Mouse (Mus musculus) E14TG2a.4 (cell line): ENCODE results near the gene Olfr307.
"Not testable (repeated sequence)": the region's sequence is repeated elsewhere in the genome, so short reads cannot be mapped to it uniquely, and the experiment has no call there.

ENCODE experiments used
- H3K27me3 ChIP-seq: 2 replicates; pipeline ENCODE4 v1.6.1; 2014; ENCODE audit warnings: low read length, control low read depth; ENCODE audit not compliant: insufficient read depth
- H3K36me3 ChIP-seq: 2 replicates; pipeline ENCODE4 v1.6.1; 2014; ENCODE audit warnings: low read length, control low read depth; ENCODE audit not compliant: insufficient read depth
- H3K4me1 ChIP-seq: replicated peaks from 2 replicates; pipeline ENCODE4 v1.6.1; 2014; ENCODE audit warnings: low read depth, low read length, control low read depth
- H3K4me3 ChIP-seq: replicated peaks from 2 replicates; pipeline ENCODE4 v1.5.1; 2014; ENCODE audit warnings: mild to moderate bottlenecking, low read length
- H3K9me3 ChIP-seq: 2 replicates; pipeline ENCODE4 v1.6.1; 2014; ENCODE audit warnings: low read length, control low read depth
- CTCF ChIP-seq: conservative IDR thresholded peaks from 2 replicates; pipeline ENCODE4 v1.5.1; 2014; ENCODE audit warnings: low read length
- NANOG ChIP-seq: IDR thresholded peaks from 2 replicates; pipeline ENCODE4 v1.6.1; 2014; ENCODE audit warnings: borderline replicate concordance, low read length, mixed read lengths
- POU5F1 ChIP-seq: IDR thresholded peaks from 2 replicates; pipeline ENCODE4 v1.6.1; 2014; ENCODE audit warnings: low read length, borderline replicate concordance

Olfr307 gene

GRCm38 (mm10) chr7:86337486-86337885 lies at the start of gene Olfr307:
Olfr307 (minus strand) TSS chr7:86337586.
- Histone ChIP-seq H3K4me1 (peaks cover 12% of the 10 kb centered on the region), H3K9me3 (no peaks in the 10 kb centered on the region), H3K4me3 (no peak within 1 kb of the TSS), H3K36me3 (no peaks in the 10 kb centered on the region), H3K27me3 (no peaks in the 10 kb centered on the region)
- TF ChIP-seq POU5F1: no peak
- no peak for TF ChIP-seq NANOG
- TF ChIP-seq CTCF: no peak

GRCm38 (mm10) chr7:86386558-86386957 lies 49.2 kb upstream of the Olfr307 start, which contains the start of gene Olfr304:
Olfr304 (minus strand) TSS chr7:86386658.
- no peaks in the 10 kb centered on the region for H3K36me3 ChIP-seq
- no peaks in the 10 kb centered on the region for H3K9me3 ChIP-seq
- H3K4me1 ChIP-seq: no peaks in the 10 kb centered on the region
- no peaks in the 10 kb centered on the region for H3K27me3 ChIP-seq
- TF ChIP-seq NANOG (no peak), POU5F1 (no peak), CTCF (no peak)
- H3K4me3 ChIP-seq: no peak within 1 kb of the TSS

- TF ChIP-seq POU5F1 (no peak), NANOG (no peak), CTCF (peak; percentile 43)
- no peaks in the 10 kb centered on the region for H3K36me3 ChIP-seq
- H3K27me3 ChIP-seq: no peaks in the 10 kb centered on the region
- H3K4me3 ChIP-seq: no peak overlapping the region
- H3K9me3 ChIP-seq: no peaks in the 10 kb centered on the region
- no peaks in the 10 kb centered on the region for H3K4me1 ChIP-seq
Observed at GRCm38 (mm10) chr7:86385769-86386168, 48.4 kb upstream of the Olfr307 start.

- TF ChIP-seq POU5F1: no peak
- TF ChIP-seq CTCF: no peak
- no peak for TF ChIP-seq NANOG
- no peaks in the 10 kb centered on the region for H3K36me3 ChIP-seq
Observed at GRCm38 (mm10) chr7:86366828-86367227, 29.4 kb upstream of the Olfr307 start, which contains the start of gene Olfr305. Olfr305 (minus strand) TSS chr7:86366928.

GRCm38 (mm10) chr7:86346296-86346695 lies 8.9 kb upstream of the Olfr307 start:
- peaks cover 30% of the 10 kb centered on the region for H3K4me1 ChIP-seq

More at GRCm38 (mm10) chr7:86366828-86367227, 29.4 kb upstream of the Olfr307 start, which contains the start of gene Olfr305:
- no peaks in the 10 kb centered on the region for H3K27me3 ChIP-seq
- no peaks in the 10 kb centered on the region for H3K9me3 ChIP-seq
- no peak within 1 kb of the TSS for H3K4me3 ChIP-seq
- no peaks in the 10 kb centered on the region for H3K4me1 ChIP-seq

GRCm38 (mm10) chr7:86344253-86344652 lies 6.9 kb upstream of the Olfr307 start:
- Histone ChIP-seq H3K4me1 (peaks cover 30% of the 10 kb centered on the region), H3K36me3 (no peaks in the 10 kb centered on the region), H3K4me3 (peak overlapping the region; percentile 46; the same call in 1 of the 2 replicates), H3K9me3 (no peaks in the 10 kb centered on the region; the same call in 1 of the 2 replicates), H3K27me3 (no peaks in the 10 kb centered on the region)
- TF ChIP-seq NANOG: no peak
- no peak for TF ChIP-seq POU5F1
- TF ChIP-seq CTCF: no peak

More at GRCm38 (mm10) chr7:86346296-86346695, 8.9 kb upstream of the Olfr307 start:
- not testable (repeated sequence) for H3K36me3 ChIP-seq, H3K9me3 ChIP-seq, H3K4me3 ChIP-seq, H3K27me3 ChIP-seq

- TF ChIP-seq NANOG (peak; percentile 27; the same call in 1 of the 2 replicates), CTCF (no peak), POU5F1 (peak; percentile 31; the same call in 1 of the 2 replicates)
- Histone ChIP-seq H3K27me3 (no peaks in the 10 kb centered on the region), H3K4me1 (peaks cover 23% of the 10 kb centered on the region), H3K9me3 (no peaks in the 10 kb centered on the region; the same call in 1 of the 2 replicates), H3K4me3 (0 out of 2 replicates have a peak overlapping the region, but pooled peaks have one; percentile 46), H3K36me3 (no peaks in the 10 kb centered on the region)
Observed at GRCm38 (mm10) chr7:86342881-86343565, 5.6 kb upstream of the Olfr307 start.

- Histone ChIP-seq H3K4me1 (no peaks in the 10 kb centered on the region), H3K27me3 (no peaks in the 10 kb centered on the region), H3K4me3 (no peak within 1 kb of the TSS), H3K36me3 (no peaks in the 10 kb centered on the region), H3K9me3 (no peaks in the 10 kb centered on the region)
- TF ChIP-seq CTCF (no peak), NANOG (no peak), POU5F1 (no peak)
Observed at GRCm38 (mm10) chr7:86325530-86325929, 11.9 kb downstream of the Olfr307 start, which contains the start of gene Olfr308. Olfr308 (minus strand) TSS chr7:86325630.

- Histone ChIP-seq H3K36me3 (no peaks in the 10 kb centered on the region), H3K9me3 (peaks cover 5% of the 10 kb centered on the region), H3K4me3 (no peak overlapping the region), H3K27me3 (no peaks in the 10 kb centered on the region), H3K4me1 (no peaks in the 10 kb centered on the region)
- TF ChIP-seq NANOG (no peak), POU5F1 (no peak), CTCF (no peak)
Observed at GRCm38 (mm10) chr7:86321323-86321722, 16.1 kb downstream of the Olfr307 start.
